Mouse (Mus musculus) adrenal gland, adult 18-20 months (tissue): ENCODE results near the gene Ddx11. TPM values are rescaled to one million over a fixed set of nuclear protein-coding genes. Genes with fewer than 3 reads are reported as not detected.

Experiments
- DNase-seq, 2 experiments: peaks; one replicate each; pipeline ENCODE4 v3.0.0; 2021 to 2022; ENCODE audit warnings: low spot score in 2 of 2
- long read RNA-seq, 2 experiments: library from polyadenylated mRNA; stranded (forward); transcript quantifications; one replicate each; pipeline ENCODE4 v2.0.0; 2021
- total RNA-seq, 2 experiments: library from RNA; stranded (reverse); gene quantifications; 1 replicate in 1 of 2; 2 replicates in 1 of 2; pipeline ENCODE4 v1.2.3; 2021

Ddx11 gene
- total RNA-seq: 1 to 10 TPM; 3.7 to 4.2 TPM
- long read RNA-seq, experiment 1, full-length matches to known transcripts: 1 of 1 reads
- long read RNA-seq, experiment 1, partial matches to known transcripts: 0 of 1 reads
- long read RNA-seq, experiment 1, other reads (novel, unspliced or antisense): 0 of 1 reads
- long read RNA-seq, experiment 2, full-length matches to known transcripts: 3 of 8 reads
- long read RNA-seq, experiment 2, partial matches to known transcripts: 1 of 8 reads
- long read RNA-seq, experiment 2, other reads (novel, unspliced or antisense): 4 of 8 reads

GRCm38 (mm10) chr17:66123066-66123815 is at the start of gene Ddx11:
TSS of gene Ddx11 (plus strand) at chr17:66123520.
- DNase-seq: peak; percentile 98

- DNase-seq: no peak
Measured at GRCm38 (mm10) chr17:66073971-66074370, 49.3 kb upstream of the Ddx11 start.

GRCm38 (mm10) chr17:66075827-66076173 is 47.5 kb upstream of the Ddx11 start:
- DNase-seq: no peak

GRCm38 (mm10) chr17:66076174-66076927 is 47.0 kb upstream of the Ddx11 start:
- peak; percentile 51 to 52 for DNase-seq

- peak; percentile 96 to 97 for DNase-seq
Measured at GRCm38 (mm10) chr17:66076934-66077333, 46.4 kb upstream of the Ddx11 start, which contains the start of gene Ankrd12. TSS of gene Ankrd12 (minus strand) at chr17:66077089.

GRCm38 (mm10) chr17:66077437-66077850 is 45.9 kb upstream of the Ddx11 start:
- no peak for DNase-seq

GRCm38 (mm10) chr17:66084486-66084885 is 38.8 kb upstream of the Ddx11 start:
- DNase-seq: no peak

GRCm38 (mm10) chr17:66085038-66085437 is 38.3 kb upstream of the Ddx11 start:
- no peak for DNase-seq

GRCm38 (mm10) chr17:66090251-66090650 is 33.1 kb upstream of the Ddx11 start:
- DNase-seq: no peak

GRCm38 (mm10) chr17:66091392-66091791 is 31.9 kb upstream of the Ddx11 start:
- no peak for DNase-seq

- no peak for DNase-seq
Measured at GRCm38 (mm10) chr17:66092065-66092464, 31.3 kb upstream of the Ddx11 start.

GRCm38 (mm10) chr17:66092664-66093063 is 30.7 kb upstream of the Ddx11 start:
- DNase-seq: no peak

- no peak for DNase-seq
Measured at GRCm38 (mm10) chr17:66100566-66101379, 22.5 kb upstream of the Ddx11 start.

- peak; percentile 81 to 86 for DNase-seq
Measured at GRCm38 (mm10) chr17:66101380-66102330, 21.7 kb upstream of the Ddx11 start, which contains the start of gene Ndufv2. TSS of gene Ndufv2 (minus strand) at chr17:66101559.

GRCm38 (mm10) chr17:66104076-66104475 is 19.2 kb upstream of the Ddx11 start:
- DNase-seq: no peak

GRCm38 (mm10) chr17:66106601-66107267 is 16.6 kb upstream of the Ddx11 start:
- peak; percentile 56 to 57 for DNase-seq

GRCm38 (mm10) chr17:66107466-66107865 is 15.9 kb upstream of the Ddx11 start:
- DNase-seq: no peak

GRCm38 (mm10) chr17:66108198-66108597 is 15.1 kb upstream of the Ddx11 start:
- no peak for DNase-seq

GRCm38 (mm10) chr17:66110746-66111145 is 12.6 kb upstream of the Ddx11 start:
- DNase-seq: no peak
